Mouse (Mus musculus): ENCODE data around the gene Cyth2. TPM values are rescaled to one million over a fixed set of nuclear protein-coding genes. Genes with fewer than 3 reads are reported as not detected.

Gene Cyth2
- polyA plus RNA-seq, 1 experiment from 2014 or later = 271 TPM

DNA sequence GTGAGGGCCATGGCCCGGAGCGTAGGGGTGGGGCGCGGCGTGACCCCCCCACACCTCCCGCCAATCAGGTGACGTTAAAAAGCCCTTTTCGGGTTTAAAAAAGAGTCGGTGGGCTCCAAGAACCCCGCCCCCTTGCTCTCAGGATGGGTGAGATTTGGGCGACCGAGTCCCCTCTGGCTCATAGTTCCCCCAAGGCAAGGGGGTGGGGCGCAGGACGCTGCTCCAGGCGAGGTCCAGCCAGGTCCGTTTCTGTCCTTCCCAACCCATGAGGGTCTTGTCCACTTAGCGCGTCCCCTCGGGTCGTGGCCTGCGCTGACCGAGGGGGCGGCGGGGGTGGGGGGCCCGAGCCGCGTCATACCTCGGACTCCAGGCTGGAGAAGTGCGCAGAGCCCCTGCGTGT lies 18.0 kb upstream of the Cyth2 start:
- no peak overlapping the region for H3K27ac ChIP-seq (replicated peaks)
- no peaks in the 10 kb centered on the region for H3K9me3 ChIP-seq
- no peak overlapping the region for H3K9ac ChIP-seq
- H3K4me1 ChIP-seq (replicated peaks) = peaks cover 37% of the 10 kb centered on the region
- H3K27me3 ChIP-seq = peaks cover 59% of the 10 kb centered on the region
- H3K4me2 ChIP-seq = peak overlapping the region; percentile 47
- H3K36me3 ChIP-seq = peaks cover 10% of the 10 kb centered on the region; the same call in 1 of the 2 replicates
- ATAC-seq (ENCODE audit: low FRiP score, low read depth) = no peak
- H3K4me3 ChIP-seq = peak overlapping the region; percentile 28
- WGBS = 11% methylated on average over 30 of the region's 30 CpGs

- Histone ChIP-seq H3K9me3 (no peaks in the 10 kb centered on the region), H3K4me2 (peak overlapping the region; percentile 89), H3K4me1 (replicated peaks) (peaks cover 37% of the 10 kb centered on the region), H3K9ac (peak overlapping the region; percentile 60), H3K4me3 (peak overlapping the region; percentile 75), H3K27me3 (peaks cover 46% of the 10 kb centered on the region), H3K36me3 (peaks cover 23% of the 10 kb centered on the region), H3K27ac (replicated peaks) (peak overlapping the region; percentile 90)
- WGBS = 14% methylated on average over 5 of the region's 5 CpGs
- ATAC-seq (ENCODE audit: low FRiP score, low read depth) = peak; percentile 17
Measured at GRCm38 (mm10) chr7:45831128-45831525, 16.7 kb upstream of the Cyth2 start.

DNA sequence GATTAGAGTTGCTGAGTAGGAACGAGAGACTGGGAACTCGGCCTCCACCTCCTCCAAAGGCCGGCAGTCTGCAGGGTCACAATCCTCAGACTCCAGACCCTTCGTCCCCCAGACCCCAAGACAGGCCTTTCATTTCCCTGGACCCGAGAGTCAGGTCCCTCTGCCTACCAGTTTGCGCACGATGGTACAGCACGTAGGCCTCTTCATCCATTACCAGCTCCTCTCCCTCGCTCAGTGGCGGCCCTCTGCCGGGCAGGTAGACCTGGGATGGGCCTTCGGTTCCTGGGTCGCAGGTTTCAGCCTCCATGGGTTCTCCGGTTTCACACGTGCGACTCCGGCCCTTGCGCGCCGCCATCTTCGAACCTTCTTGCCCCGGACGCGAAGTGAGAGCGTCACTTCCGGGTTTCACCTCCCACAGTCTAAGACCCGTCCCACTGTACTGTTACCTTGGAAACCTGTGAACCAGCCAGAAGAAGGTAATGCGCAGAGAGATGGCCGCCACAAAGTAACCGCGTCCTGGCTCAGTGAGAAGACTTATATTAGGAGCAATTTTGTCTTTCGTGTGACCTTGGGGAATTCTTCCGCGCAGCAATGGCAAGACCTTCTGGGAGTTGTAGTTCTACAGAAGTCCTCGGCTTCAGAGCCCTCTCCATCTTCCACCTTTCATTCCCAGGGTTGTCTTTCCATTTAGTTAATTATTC lies 16.2 kb upstream of the Cyth2 start, which contains the start of gene Grwd1:
TSS of gene Grwd1 (minus strand) at position 518 of the 701 bp plus-strand sequence.
- peak within 1 kb of the TSS; percentile 90 for H3K27ac ChIP-seq (replicated peaks)
- peak within 1 kb of the TSS; percentile 75 for H3K4me3 ChIP-seq
- under 1% methylated on average over 35 of the region's 35 CpGs for WGBS
- ATAC-seq (ENCODE audit: low FRiP score, low read depth) = peak; percentile 93
- peaks cover 41% of the 10 kb centered on the region for H3K27me3 ChIP-seq
- H3K9ac ChIP-seq = peak within 1 kb of the TSS; percentile 60
- peak within 1 kb of the TSS; percentile 89 for H3K4me2 ChIP-seq
- no peaks in the 10 kb centered on the region for H3K9me3 ChIP-seq
- H3K36me3 ChIP-seq = peaks cover 29% of the 10 kb centered on the region
- peaks cover 37% of the 10 kb centered on the region for H3K4me1 ChIP-seq (replicated peaks)

- Histone ChIP-seq H3K9ac (no peak overlapping the region), H3K4me3 (no peak overlapping the region), H3K9me3 (no peaks in the 10 kb centered on the region), H3K36me3 (peaks cover 37% of the 10 kb centered on the region), H3K4me1 (replicated peaks) (peaks cover 17% of the 10 kb centered on the region), H3K27ac (replicated peaks) (no peak overlapping the region), H3K27me3 (peaks cover 1% of the 10 kb centered on the region), H3K4me2 (no peak overlapping the region)
- 87% methylated on average over 7 of the region's 7 CpGs for WGBS
- no peak for ATAC-seq (ENCODE audit: low FRiP score, low read depth)
Measured at GRCm38 (mm10) chr7:45826631-45827030, 12.2 kb upstream of the Cyth2 start.

GRCm38 (mm10) chr7:45824598-45824997 lies 10.2 kb upstream of the Cyth2 start, which contains the start of gene Kcnj14:
Gene Kcnj14, minus strand, starts transcription at chr7:45824782.
- no peak within 1 kb of the TSS for H3K4me2 ChIP-seq
- H3K4me3 ChIP-seq = no peak within 1 kb of the TSS
- peaks cover 5% of the 10 kb centered on the region for H3K27me3 ChIP-seq
- H3K9me3 ChIP-seq = no peaks in the 10 kb centered on the region
- H3K9ac ChIP-seq = no peak within 1 kb of the TSS
- H3K36me3 ChIP-seq = peaks cover 37% of the 10 kb centered on the region
- peaks cover 2% of the 10 kb centered on the region for H3K4me1 ChIP-seq (replicated peaks)
- no peak for ATAC-seq (ENCODE audit: low FRiP score, low read depth)
- no peak within 1 kb of the TSS for H3K27ac ChIP-seq (replicated peaks)
- 80% methylated on average over 7 of the region's 7 CpGs for WGBS

DNA sequence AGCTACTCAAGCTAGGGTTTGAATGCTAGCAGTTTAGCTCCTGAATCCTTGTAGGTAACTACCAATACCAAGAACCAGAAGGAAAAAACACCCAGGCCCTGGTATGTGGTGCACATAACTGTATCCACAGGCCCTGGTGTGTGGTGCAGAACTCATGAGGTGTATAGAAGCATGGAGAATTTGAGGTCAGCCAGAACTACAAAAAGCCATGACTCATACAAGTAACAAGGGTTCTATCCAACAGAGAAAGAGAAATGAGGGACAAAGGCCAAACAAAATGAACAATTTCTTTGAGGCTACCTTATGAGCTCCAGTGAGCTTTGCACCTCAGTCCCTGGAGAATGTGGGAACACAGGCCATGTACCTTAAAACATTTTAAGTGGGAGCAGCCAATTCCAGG lies 6.5 kb upstream of the Cyth2 start:
- 0 out of 2 replicates have a peak, but pooled peaks cover under 1% of the 10 kb centered on the region for H3K4me1 ChIP-seq (replicated peaks)
- ATAC-seq (ENCODE audit: low FRiP score, low read depth) = no peak
- peaks cover 12% of the 10 kb centered on the region for H3K36me3 ChIP-seq
- H3K27me3 ChIP-seq = peaks cover 5% of the 10 kb centered on the region
- no peaks in the 10 kb centered on the region for H3K9me3 ChIP-seq
- H3K4me2 ChIP-seq = no peak overlapping the region
- H3K4me3 ChIP-seq = no peak overlapping the region
- no peak overlapping the region for H3K27ac ChIP-seq (replicated peaks)
- H3K9ac ChIP-seq = no peak overlapping the region

GRCm38 (mm10) chr7:45819843-45820242 lies 5.5 kb upstream of the Cyth2 start:
- no peak overlapping the region for H3K4me3 ChIP-seq
- 12% methylated on average over 25 of the region's 25 CpGs for WGBS
- peaks cover 2% of the 10 kb centered on the region for H3K36me3 ChIP-seq
- no peak overlapping the region for H3K27ac ChIP-seq (replicated peaks)
- peak overlapping the region; percentile 30 for H3K4me2 ChIP-seq
- no peaks in the 10 kb centered on the region for H3K9me3 ChIP-seq
- no peak for ATAC-seq (ENCODE audit: low FRiP score, low read depth)
- peaks cover 11% of the 10 kb centered on the region for H3K4me1 ChIP-seq (replicated peaks)
- peaks cover 5% of the 10 kb centered on the region for H3K27me3 ChIP-seq
- H3K9ac ChIP-seq = no peak overlapping the region

DNA sequence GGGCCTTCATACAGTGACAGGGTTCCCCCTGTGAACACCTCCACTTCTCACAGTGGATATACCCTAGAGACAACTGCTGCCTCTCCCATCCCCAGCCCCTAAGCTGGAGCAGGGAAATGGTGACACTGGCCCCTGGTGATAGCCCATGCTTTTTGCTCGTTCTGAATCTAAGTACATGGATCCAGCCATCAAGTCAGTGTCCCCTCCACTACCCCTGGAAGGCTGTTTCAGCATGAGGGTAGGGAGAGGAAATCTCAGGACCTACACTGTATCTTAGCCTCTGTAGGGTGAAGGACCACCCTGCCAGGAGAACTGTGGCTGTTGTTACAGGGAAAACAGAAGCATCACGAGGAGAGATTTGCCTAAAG lies 1.6 kb upstream of the Cyth2 start:
- no peak overlapping the region for H3K9ac ChIP-seq
- WGBS = 46% methylated on average over 2 of the region's 2 CpGs

GRCm38 (mm10) chr7:45815323-45815983 lies 1.1 kb upstream of the Cyth2 start:
- Histone ChIP-seq H3K4me2 (peak overlapping the region; percentile 56), H3K27me3 (peaks cover 5% of the 10 kb centered on the region), H3K9ac (no peak overlapping the region), H3K4me1 (replicated peaks) (peaks cover 32% of the 10 kb centered on the region), H3K27ac (replicated peaks) (peak overlapping the region; percentile 79), H3K9me3 (no peaks in the 10 kb centered on the region), H3K36me3 (peaks cover 18% of the 10 kb centered on the region), H3K4me3 (peak overlapping the region; percentile 88; the same call in 1 of the 2 replicates)
- 42% methylated on average over 10 of the region's 10 CpGs for WGBS
- ATAC-seq (ENCODE audit: low FRiP score, low read depth) = no peak

More for the DNA sequence above, 1.6 kb upstream of the Cyth2 start:
- H3K27ac ChIP-seq (replicated peaks) = no peak overlapping the region
- peaks cover 32% of the 10 kb centered on the region for H3K4me1 ChIP-seq (replicated peaks)
- H3K4me3 ChIP-seq = no peak overlapping the region
- no peak overlapping the region for H3K4me2 ChIP-seq
- ATAC-seq (ENCODE audit: low FRiP score, low read depth) = no peak
- H3K9me3 ChIP-seq = no peaks in the 10 kb centered on the region
- peaks cover 13% of the 10 kb centered on the region for H3K36me3 ChIP-seq
- peaks cover 5% of the 10 kb centered on the region for H3K27me3 ChIP-seq

GRCm38 (mm10) chr7:45814841-45815240 lies 460 bp upstream of the Cyth2 start:
- peak overlapping the region; percentile 56 for H3K4me2 ChIP-seq
- peak overlapping the region; percentile 88 for H3K4me3 ChIP-seq
- WGBS = 3% methylated on average over 5 of the region's 5 CpGs
- H3K27me3 ChIP-seq = peaks cover under 1% of the 10 kb centered on the region; the same call in 1 of the 2 replicates
- H3K4me1 ChIP-seq (replicated peaks) = peaks cover 32% of the 10 kb centered on the region
- H3K36me3 ChIP-seq = peaks cover 24% of the 10 kb centered on the region
- no peaks in the 10 kb centered on the region for H3K9me3 ChIP-seq
- H3K27ac ChIP-seq (replicated peaks) = peak overlapping the region; percentile 79
- no peak for ATAC-seq (ENCODE audit: low FRiP score, low read depth)
- H3K9ac ChIP-seq = peak overlapping the region; percentile 8; the same call in 1 of the 2 replicates

- Histone ChIP-seq H3K4me2 (peak overlapping the region; percentile 82), H3K4me3 (peak overlapping the region; percentile 88), H3K27ac (replicated peaks) (peak overlapping the region; percentile 100; the same call in 1 of the 2 replicates), H3K9ac (peak overlapping the region; percentile 100), H3K4me1 (replicated peaks) (peaks cover 42% of the 10 kb centered on the region), H3K9me3 (no peaks in the 10 kb centered on the region), H3K36me3 (peaks cover 44% of the 10 kb centered on the region), H3K27me3 (no peaks in the 10 kb centered on the region)
- ATAC-seq (ENCODE audit: low FRiP score, low read depth) = no peak
- WGBS = 85% methylated on average over 8 of the region's 8 CpGs
Measured at GRCm38 (mm10) chr7:45812921-45813320, 1.5 kb downstream of the Cyth2 start.

Data from hindbrain, embryonic 15.5 days (tissue).